Mouse (Mus musculus) layer of hippocampus, postnatal 36 days (tissue): ENCODE results near the gene Aox3. TPM values are rescaled to one million over a fixed set of nuclear protein-coding genes. Genes with fewer than 3 reads are reported as not detected.

ENCODE experiments used
- DNase-seq, 2 experiments: peaks; one replicate each; pipeline ENCODE4 v3.0.0; 2022
- total RNA-seq, 2 experiments: library from RNA; stranded (reverse); gene quantifications; 2 replicates each; pipeline ENCODE4 v1.2.3; 2021

Aox3 gene
- 1 to 10 TPM; 1.7 to 2.8 TPM for total RNA-seq

GRCm38 (mm10) chr1:58112880-58113279 is at the start of gene Aox3:
Aox3 (plus strand) TSS chr1:58113130.
- DNase-seq: peak; percentile 65 to 66

GRCm38 (mm10) chr1:58065151-58065550 is 47.8 kb upstream of the Aox3 start:
- no peak for DNase-seq

DNA sequence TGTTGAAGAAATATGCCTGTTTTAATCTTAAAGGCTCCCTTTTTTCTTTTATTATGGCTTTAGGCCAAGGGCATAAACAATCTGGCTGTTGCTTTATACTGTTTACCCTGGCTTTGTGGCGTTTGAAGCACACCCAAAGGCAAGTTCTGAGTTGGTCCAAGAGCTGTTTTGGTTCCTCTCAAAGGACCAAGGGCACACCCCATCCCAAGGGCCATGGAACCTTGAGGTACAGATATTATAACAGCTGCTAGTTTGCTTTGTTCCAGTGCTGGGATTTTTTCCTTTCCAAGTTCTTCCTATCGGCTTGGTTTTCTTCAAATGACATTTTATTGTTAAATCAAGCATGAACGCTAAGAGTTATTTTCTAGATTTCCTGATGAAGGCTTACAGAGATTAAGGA is 47.3 kb upstream of the Aox3 start:
- DNase-seq: no peak

DNA sequence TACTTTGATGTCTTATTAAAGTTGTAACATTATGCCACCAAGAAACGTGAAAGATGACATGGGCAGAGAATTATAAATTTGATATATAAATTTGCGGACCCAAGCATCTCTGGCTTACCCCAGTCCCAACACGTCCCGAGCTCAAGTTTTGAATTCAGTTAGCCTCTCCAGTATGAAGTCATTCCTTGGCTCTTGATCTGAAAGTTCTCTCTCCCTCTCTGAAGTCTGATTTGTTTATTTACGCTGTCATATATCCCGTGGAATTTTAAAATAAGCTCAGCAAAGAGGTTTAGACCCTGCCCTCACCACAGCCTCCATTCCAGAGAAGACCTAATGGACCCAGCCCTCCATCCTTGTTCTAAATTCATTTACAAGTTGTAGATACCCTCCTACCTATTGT is 43.7 kb upstream of the Aox3 start:
- no peak for DNase-seq

DNA sequence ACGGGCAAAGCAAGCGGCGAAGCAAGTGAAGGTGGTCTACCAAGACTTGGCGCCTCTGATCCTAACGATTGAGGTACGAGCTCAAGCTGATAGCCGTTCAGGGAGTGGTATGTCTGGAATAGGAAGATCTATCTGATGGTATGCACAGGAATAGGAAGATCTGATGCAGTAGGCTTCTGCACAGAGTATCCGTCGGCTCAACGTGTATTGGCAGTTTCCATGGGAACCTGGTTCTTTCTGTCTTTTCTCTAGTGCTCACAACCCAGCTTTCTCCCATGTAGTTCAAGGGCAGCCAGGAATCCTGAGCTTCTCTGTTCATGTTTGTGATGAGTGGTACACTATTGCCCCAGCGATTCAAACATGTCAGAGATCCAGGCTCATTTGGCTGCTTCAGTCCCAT is 42.8 kb upstream of the Aox3 start:
- no peak for DNase-seq

GRCm38 (mm10) chr1:58071006-58071405 is 41.9 kb upstream of the Aox3 start:
- DNase-seq: no peak

DNA sequence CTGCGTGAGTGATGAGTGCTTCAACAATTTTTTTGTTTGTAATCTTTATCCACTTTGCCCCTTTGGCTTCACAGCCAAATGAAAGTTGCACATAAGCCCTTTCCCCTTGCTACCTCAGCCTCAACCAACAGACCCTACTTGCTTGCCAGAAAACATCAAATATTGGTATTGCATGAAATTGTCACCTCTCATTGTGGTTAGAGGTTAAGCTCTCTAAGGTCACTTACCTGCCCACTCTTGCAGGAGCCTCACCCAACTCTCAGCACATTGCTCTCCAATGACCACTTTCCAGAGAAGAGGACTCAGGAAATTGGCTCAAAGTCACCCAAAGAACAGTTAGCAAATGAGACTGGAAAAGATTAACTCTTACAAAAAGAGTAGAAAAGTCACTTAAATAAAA is 41.4 kb upstream of the Aox3 start:
- DNase-seq: no peak

DNA sequence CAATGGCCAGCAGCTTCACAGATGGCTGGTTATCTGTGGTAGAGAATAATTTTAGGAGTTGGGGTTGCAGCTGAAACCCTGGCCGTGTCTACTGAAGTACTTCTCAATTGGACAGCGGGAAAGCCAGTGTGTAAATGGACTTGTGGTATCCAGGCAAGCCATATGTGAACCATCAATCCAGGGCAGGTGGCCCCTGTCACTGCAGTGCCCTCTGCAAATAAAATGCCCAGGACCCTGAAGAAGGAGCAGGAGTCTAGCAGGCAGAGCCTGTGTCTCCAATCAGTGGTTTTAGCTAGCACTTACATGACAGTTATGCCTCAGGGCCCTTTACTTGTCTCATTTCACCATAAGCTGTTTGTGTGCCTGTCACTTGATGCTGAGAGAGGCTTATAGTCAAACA is 40.5 kb upstream of the Aox3 start:
- DNase-seq: no peak

- DNase-seq: no peak
These were observed 39.8 kb upstream of the Aox3 start for GRCm38 (mm10) chr1:58072991-58073730.

GRCm38 (mm10) chr1:58074266-58074665 is 38.7 kb upstream of the Aox3 start:
- no peak for DNase-seq

- DNase-seq: no peak
These were observed 35.0 kb upstream of the Aox3 start for GRCm38 (mm10) chr1:58077882-58078281.

DNA sequence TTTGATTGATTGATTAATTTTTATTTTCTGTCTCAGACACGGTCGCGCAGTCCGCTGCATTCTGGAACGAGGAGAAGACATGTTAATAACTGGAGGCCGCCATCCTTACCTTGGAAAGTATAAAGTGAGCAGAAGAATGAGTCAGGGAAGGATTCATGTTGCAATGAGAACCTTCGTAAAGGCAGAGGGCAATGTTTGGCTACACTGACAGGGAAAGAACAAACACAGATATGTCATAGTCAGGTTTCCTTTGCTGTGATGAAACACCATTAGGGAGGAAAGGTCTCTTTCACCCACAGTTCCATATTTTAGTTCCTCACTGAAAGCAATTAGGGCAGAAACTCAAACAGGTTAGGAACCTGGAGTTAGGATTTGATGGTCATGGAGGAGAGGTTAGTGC is 34.5 kb upstream of the Aox3 start:
- DNase-seq: no peak

DNA sequence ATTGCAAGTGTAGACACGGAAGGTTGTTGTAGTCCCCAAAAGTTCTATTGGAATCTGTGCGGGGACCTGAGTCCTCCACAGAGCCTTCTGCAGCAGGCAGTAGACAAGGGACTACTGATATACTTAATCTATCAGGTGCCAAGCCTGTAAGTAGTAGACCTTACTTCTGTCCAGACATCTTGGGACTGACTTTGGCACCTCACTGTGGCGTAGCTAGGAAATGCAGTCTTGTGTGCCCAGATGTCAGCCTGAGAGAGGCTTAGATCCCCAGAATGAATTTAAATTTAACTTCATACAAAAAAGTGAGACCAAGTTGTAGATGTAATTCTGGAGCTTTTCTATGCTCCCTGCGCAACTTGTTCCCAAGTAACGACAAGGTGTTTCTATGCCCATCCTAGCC is 33.2 kb upstream of the Aox3 start:
- DNase-seq: no peak

GRCm38 (mm10) chr1:58080446-58080845 is 32.5 kb upstream of the Aox3 start:
- no peak for DNase-seq

DNA sequence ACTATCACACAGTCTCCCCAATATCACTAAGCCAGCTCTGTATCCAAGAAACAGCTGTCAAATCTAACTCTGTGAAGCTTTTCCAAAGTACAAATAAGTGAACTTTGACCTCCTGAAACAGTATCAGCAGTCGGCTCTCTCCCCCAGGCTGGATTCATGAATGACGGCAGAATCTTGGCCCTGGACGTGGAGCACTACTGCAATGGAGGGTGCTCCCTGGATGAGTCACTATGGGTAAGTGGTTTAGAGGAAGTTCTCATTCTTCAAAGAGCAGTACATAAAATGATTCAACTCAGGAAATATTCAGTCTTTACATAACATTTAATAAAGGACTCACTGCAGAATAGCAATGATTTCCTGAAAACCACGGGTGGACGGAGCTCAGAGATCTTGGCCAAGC is 31.6 kb upstream of the Aox3 start:
- DNase-seq: no peak

DNA sequence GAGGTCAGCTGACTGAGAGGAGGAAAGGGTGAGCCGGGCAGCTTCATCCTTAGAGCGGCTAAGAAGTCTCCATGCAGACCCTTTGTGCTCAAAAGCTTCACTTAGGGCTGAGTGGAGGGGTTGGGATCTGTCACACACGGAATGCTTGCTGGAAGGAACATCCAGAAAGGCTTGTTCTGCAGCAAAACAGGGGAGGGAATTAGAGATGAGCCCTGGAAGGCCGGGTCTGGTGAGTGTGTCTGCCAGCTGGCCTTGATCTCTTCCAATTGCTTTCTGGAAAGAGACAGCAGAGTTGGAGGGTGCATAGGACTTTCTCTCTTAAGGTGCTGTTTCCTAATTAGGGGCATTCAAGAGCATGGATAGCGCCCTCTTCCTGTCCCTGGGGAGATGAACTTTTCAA is 23.6 kb upstream of the Aox3 start:
- no peak for DNase-seq

DNA sequence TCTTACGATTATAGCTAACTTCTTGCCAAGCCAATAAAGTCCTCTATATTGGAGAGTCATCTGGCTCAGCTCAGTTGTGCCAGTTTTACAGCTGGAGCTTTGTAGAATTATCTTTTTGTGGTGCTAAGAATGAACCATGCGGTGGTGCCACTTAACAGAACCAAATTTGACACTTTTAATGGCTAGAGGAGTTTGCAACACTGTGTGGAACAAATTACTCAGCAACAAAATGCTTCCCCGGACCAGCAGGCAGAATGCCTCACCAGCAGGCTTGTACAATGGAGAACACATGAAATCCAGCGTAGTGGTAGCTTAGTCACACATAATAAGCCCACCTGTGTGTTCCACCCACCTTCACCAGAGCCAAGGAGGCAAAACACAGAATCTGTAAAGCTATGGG is 22.7 kb upstream of the Aox3 start:
- DNase-seq: no peak

GRCm38 (mm10) chr1:58091213-58091612 is 21.7 kb upstream of the Aox3 start:
- DNase-seq: no peak

GRCm38 (mm10) chr1:58091992-58092560 is 20.9 kb upstream of the Aox3 start:
- no peak for DNase-seq

DNA sequence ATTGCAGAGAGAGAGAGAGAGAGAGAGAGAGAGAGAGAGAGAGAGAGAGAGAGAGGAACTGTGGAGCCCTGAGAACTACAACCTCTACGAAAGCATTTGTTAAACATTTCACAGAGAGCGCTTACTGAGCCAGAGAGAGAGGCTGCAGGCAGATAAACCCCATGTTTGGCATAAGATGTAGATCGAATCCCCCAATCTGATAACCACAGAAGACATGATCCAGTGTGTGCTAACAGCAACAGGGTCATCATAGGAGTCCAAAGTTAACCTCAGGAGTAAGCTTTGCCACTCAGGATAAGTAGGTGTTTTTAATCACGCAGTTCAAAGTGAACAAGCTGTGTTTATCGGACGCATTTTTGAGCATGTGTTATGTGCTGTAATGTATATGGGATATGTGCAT is 15.6 kb upstream of the Aox3 start:
- DNase-seq: no peak

GRCm38 (mm10) chr1:58099119-58099518 is 13.8 kb upstream of the Aox3 start:
- DNase-seq: no peak

DNA sequence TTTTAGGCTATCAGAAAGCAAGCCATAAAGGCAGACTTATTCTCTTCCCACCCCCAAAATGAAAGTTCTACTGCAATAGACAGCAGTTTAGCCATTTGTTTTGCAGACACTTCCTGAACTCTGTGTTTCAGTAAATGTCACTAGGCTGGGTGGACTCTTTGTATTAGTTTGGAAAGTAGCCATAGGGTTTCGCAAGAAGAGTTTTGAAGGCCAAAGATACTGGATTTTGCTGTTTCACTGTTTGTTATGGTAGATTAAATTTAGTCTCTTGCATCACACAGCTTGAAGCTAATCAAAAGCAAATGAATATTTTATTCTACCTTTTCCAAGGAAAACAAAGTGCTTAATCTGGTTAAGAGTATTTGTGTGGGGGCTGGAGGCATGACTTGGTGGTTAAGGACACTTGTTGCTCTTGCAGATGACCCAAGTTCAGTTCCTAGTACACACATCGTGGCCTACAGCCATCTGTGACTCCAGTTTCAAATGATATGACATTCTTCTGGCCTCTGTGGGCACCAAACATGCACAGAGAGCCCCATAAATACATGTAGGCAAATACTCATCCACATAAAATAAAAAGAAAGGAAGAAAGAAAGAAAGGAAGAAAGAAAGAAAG is 11.3 kb upstream of the Aox3 start:
- no peak for DNase-seq

DNA sequence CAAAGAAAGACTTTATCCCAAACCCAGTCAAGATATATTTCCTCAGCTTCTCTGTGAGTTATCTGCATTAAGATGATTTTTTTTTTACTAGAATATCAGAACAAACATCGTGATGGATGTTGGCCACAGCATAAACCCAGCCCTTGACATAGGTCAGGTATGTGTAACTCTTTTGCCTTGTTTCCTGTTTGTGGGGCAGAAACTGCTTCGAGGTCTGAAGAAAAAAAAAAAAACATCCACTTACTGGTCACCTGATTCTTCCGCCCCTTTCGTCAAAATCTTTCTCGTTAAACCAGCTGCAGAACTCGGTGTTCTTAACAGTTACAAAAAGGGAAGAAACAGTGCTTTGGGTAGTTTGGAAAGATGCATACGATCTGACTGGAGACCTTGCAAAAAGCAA is 10.4 kb upstream of the Aox3 start:
- DNase-seq: no peak

GRCm38 (mm10) chr1:58105685-58106084 is 7.2 kb upstream of the Aox3 start:
- DNase-seq: no peak
